7 mouse cellular contexts compared by ENCODE assay signal in genomic region chr1:52301266-52301665, GRCm38 (mm10).
DNase-seq lines count a peak whose midpoint lies in the region; ATAC-seq and TF ChIP-seq lines count a peak whose summit lies in the region.

No protein-coding gene starts in this region.

- no peaks in the 10 kb centered on the region for H3K27me3 ChIP-seq in kidney, embryonic 16.5 days (ENCODE audit: insufficient read depth, low read length)
- peaks cover 14% of the 10 kb centered on the region for H3K27me3 ChIP-seq in G1E (ENCODE audit: insufficient read depth, low read length)
- no peaks in the 10 kb centered on the region for H3K27me3 ChIP-seq in forebrain, embryonic 11.5 days (ENCODE audit: control insufficient read depth, insufficient read depth, low read length)

- DNase-seq in kidney, postnatal 14 days: peak; percentile 24
- DNase-seq in CD4-positive, CD25-positive, alpha-beta regulatory T cell, adult 2 months (ENCODE audit: low read depth, low spot score): peak; percentile 70
- peak; percentile 26 for DNase-seq in G1E (ENCODE audit: low spot score)
- DNase-seq in testis, postnatal 10 days (ENCODE audit: low spot score): peak; percentile 56
- no peak for DNase-seq in forebrain, embryonic 11.5 days (ENCODE audit: low spot score)

- ATAC-seq in kidney, embryonic 16.5 days (ENCODE audit: low FRiP score, low TSS enrichment): no peak
- ATAC-seq in G1E (ENCODE audit: extremely low read depth, insufficient number of reproducible peaks, low FRiP score, poor library complexity, severe bottlenecking): no peak
- ATAC-seq in granulocyte monocyte progenitor cell, adult 5-6 weeks (replicated peaks; ENCODE audit: poor library complexity, severe bottlenecking): peak; percentile 42; the same call in 1 of the 2 replicates
- no peak for ATAC-seq in forebrain, embryonic 11.5 days (replicated peaks; ENCODE audit: low FRiP score)

- H3K27ac ChIP-seq in kidney, embryonic 16.5 days (ENCODE audit: low read length): no peak overlapping the region
- no peak overlapping the region for H3K27ac ChIP-seq in forebrain, embryonic 11.5 days (ENCODE audit: low read depth, low read length)

- 59% methylated on average over 2 of the region's 2 CpGs for WGBS in kidney, embryonic 16.5 days
- 62% methylated on average over 2 of the region's 2 CpGs for WGBS in forebrain, embryonic 11.5 days

- no peaks in the 10 kb centered on the region for H3K36me3 ChIP-seq in kidney, embryonic 16.5 days (ENCODE audit: insufficient read depth, low read length)
- H3K36me3 ChIP-seq in G1E (replicated peaks): no peaks in the 10 kb centered on the region
- H3K36me3 ChIP-seq in forebrain, embryonic 11.5 days (ENCODE audit: control insufficient read depth, insufficient read depth, low read length): no peaks in the 10 kb centered on the region

- no peaks in the 10 kb centered on the region for H3K9me3 ChIP-seq in kidney, embryonic 16.5 days (ENCODE audit: low read length)
- H3K9me3 ChIP-seq in G1E (replicated peaks): no peaks in the 10 kb centered on the region
- H3K9me3 ChIP-seq in forebrain, embryonic 11.5 days (ENCODE audit: control insufficient read depth, low read length): no peaks in the 10 kb centered on the region

- no peaks in the 10 kb centered on the region for H3K4me1 ChIP-seq in kidney, embryonic 16.5 days (ENCODE audit: insufficient read depth, low read length)
- peaks cover 18% of the 10 kb centered on the region for H3K4me1 ChIP-seq in G1E (ENCODE audit: insufficient read depth, low read depth, low read length)
- H3K4me1 ChIP-seq in forebrain, embryonic 11.5 days (replicated peaks; ENCODE audit: control insufficient read depth, insufficient read depth, low read length): no peaks in the 10 kb centered on the region

- no peak overlapping the region for H3K4me3 ChIP-seq in kidney, embryonic 16.5 days (ENCODE audit: low read length)
- no peak overlapping the region for H3K4me3 ChIP-seq in G1E (ENCODE audit: low read depth, low read length)
- H3K4me3 ChIP-seq in forebrain, embryonic 11.5 days (ENCODE audit: low read depth, low read length): no peak overlapping the region

- H3K9ac ChIP-seq in kidney, embryonic 16.5 days (replicated peaks; ENCODE audit: low read length): no peak overlapping the region
- no peak overlapping the region for H3K9ac ChIP-seq in forebrain, embryonic 11.5 days (ENCODE audit: low read length)

- no peak overlapping the region for H3K4me2 ChIP-seq in kidney, embryonic 16.5 days (replicated peaks; ENCODE audit: low read depth, low read length)
- no peak overlapping the region for H3K4me2 ChIP-seq in forebrain, embryonic 11.5 days (ENCODE audit: low read depth, low read length, severe bottlenecking)

- peak; percentile 36; the same call in 1 of the 2 replicates for TF ChIP-seq CTCF in G1E (IDR thresholded peaks at IDR 0.05; ENCODE audit: low read depth, low read length)
